Mouse (Mus musculus) olfactory bulb, adult 2 months (tissue): ENCODE measurements around the gene Isx. TPM values are rescaled to one million over a fixed set of nuclear protein-coding genes. Genes with fewer than 3 reads are reported as not detected.
A peak's percentile ranks its signal among the peaks of the same experiment; 100 is the strongest.

ENCODE experiments used
- H3K27ac ChIP-seq: fragments of 200-500 bp; 2 replicates; pipeline ENCODE4 v1.5.1; 2012; ENCODE audit warnings: low read depth, low read length; ENCODE audit not compliant: insufficient read depth
- H3K4me1 ChIP-seq: fragments of 200-500 bp; 2 replicates; pipeline ENCODE4 v1.6.1; 2012; ENCODE audit warnings: low read length; ENCODE audit not compliant: control insufficient read depth, insufficient read depth
- H3K4me3 ChIP-seq: fragments of 200-500 bp; 2 replicates; pipeline ENCODE4 v1.5.1; 2012; ENCODE audit warnings: mild to moderate bottlenecking, low read depth, low read length, moderate library complexity; ENCODE audit not compliant: insufficient read depth
- CTCF ChIP-seq: fragments of 200-500 bp; IDR thresholded peaks from 2 replicates; pipeline ENCODE4 v1.5.1; 2012; ENCODE audit warnings: low read depth, mild to moderate bottlenecking, low read length, moderate library complexity; ENCODE audit not compliant: insufficient read depth
- POLR2A ChIP-seq: fragments of 200-500 bp; IDR thresholded peaks from 2 replicates; pipeline ENCODE4 v1.6.1; 2012; ENCODE audit warnings: mild to moderate bottlenecking, low read depth, low read length, moderate library complexity; ENCODE audit not compliant: insufficient read depth
- WGBS: fragments of 180-500 bp; shearing (Covaris S2); methylation state at CpG from one replicate; pipeline ENCODE4 v1.1.7; 2018; 5-methylcytosine and 5-hydroxymethylcytosine counted together
- polyA plus RNA-seq: library from polyadenylated mRNA; stranded (reverse); fragments of >200 nt; gene quantifications from 2 replicates; pipeline ENCODE4 v1.2.4, GENCODE M21; 2012; ENCODE audit warnings: low replicate concordance; ENCODE audit not compliant: missing spikeins, insufficient read depth, insufficient read length

The Isx gene
- polyA plus RNA-seq = not detected in 2 replicates

- no peak within 1 kb of the TSS for H3K4me3 ChIP-seq
- H3K27ac ChIP-seq = no peak within 1 kb of the TSS
- no peak for TF ChIP-seq POLR2A
- no peak for TF ChIP-seq CTCF
- WGBS = 92% methylated on average over 3 of the region's 3 CpGs
- H3K4me1 ChIP-seq = no peaks in the 10 kb centered on the region; the same call in none of the 2 replicates
Measured at GRCm38 (mm10) chr8:74872940-74873339, at the start of gene Isx. TSS of gene Isx (plus strand) at chr8:74873173.

GRCm38 (mm10) chr8:74827689-74828088 lies 45.3 kb upstream of the Isx start:
- Histone ChIP-seq H3K4me3 (no peak overlapping the region), H3K4me1 (no peaks in the 10 kb centered on the region), H3K27ac (no peak overlapping the region; the same call in 1 of the 2 replicates)
- TF ChIP-seq CTCF (no peak), POLR2A (no peak)
- WGBS = 12% methylated on average over 3 of the region's 3 CpGs

GRCm38 (mm10) chr8:74831322-74831721 lies 41.7 kb upstream of the Isx start:
- Histone ChIP-seq H3K4me3 (no peak overlapping the region), H3K27ac (no peak overlapping the region), H3K4me1 (no peaks in the 10 kb centered on the region)
- TF ChIP-seq POLR2A (no peak), CTCF (no peak)
- WGBS = 82% methylated on average over 5 of the region's 5 CpGs

- Histone ChIP-seq H3K4me3 (no peak overlapping the region), H3K4me1 (no peaks in the 10 kb centered on the region), H3K27ac (no peak overlapping the region)
- TF ChIP-seq POLR2A (no peak), CTCF (no peak)
- 62% methylated on average over 1 of the region's 1 CpGs for WGBS
Measured at GRCm38 (mm10) chr8:74834246-74834645, 38.7 kb upstream of the Isx start.

GRCm38 (mm10) chr8:74847376-74848048 lies 25.5 kb upstream of the Isx start:
- WGBS = 18% methylated on average over 12 of the region's 12 CpGs
- peaks cover 4% of the 10 kb centered on the region; the same call in 1 of the 2 replicates for H3K4me1 ChIP-seq
- no peak overlapping the region for H3K4me3 ChIP-seq
- no peak overlapping the region for H3K27ac ChIP-seq
- TF ChIP-seq CTCF (peak; percentile 44; the same call in 1 of the 2 replicates), POLR2A (no peak)

GRCm38 (mm10) chr8:74848707-74849106 lies 24.3 kb upstream of the Isx start:
- WGBS = 98% methylated on average over 1 of the region's 1 CpGs
- TF ChIP-seq POLR2A (no peak), CTCF (no peak)

GRCm38 (mm10) chr8:74850971-74851370 lies 22.0 kb upstream of the Isx start:
- Histone ChIP-seq H3K4me1 (peaks cover 4% of the 10 kb centered on the region; the same call in 1 of the 2 replicates), H3K4me3 (no peak overlapping the region), H3K27ac (no peak overlapping the region)
- TF ChIP-seq CTCF (no peak), POLR2A (no peak)

More at GRCm38 (mm10) chr8:74848707-74849106, 24.3 kb upstream of the Isx start:
- no peak overlapping the region for H3K4me3 ChIP-seq
- no peak overlapping the region for H3K27ac ChIP-seq
- H3K4me1 ChIP-seq = peaks cover 4% of the 10 kb centered on the region; the same call in 1 of the 2 replicates

- WGBS = 78% methylated on average over 3 of the region's 3 CpGs
- TF ChIP-seq CTCF (no peak), POLR2A (no peak)
- Histone ChIP-seq H3K27ac (no peak overlapping the region), H3K4me1 (peaks cover 4% of the 10 kb centered on the region; the same call in 1 of the 2 replicates), H3K4me3 (no peak overlapping the region)
Measured at GRCm38 (mm10) chr8:74851837-74852236, 21.1 kb upstream of the Isx start.

- TF ChIP-seq CTCF = no peak
- Histone ChIP-seq H3K4me3 (no peak overlapping the region), H3K4me1 (no peaks in the 10 kb centered on the region), H3K27ac (no peak overlapping the region)
- 17% methylated on average over 5 of the region's 5 CpGs for WGBS
Measured at GRCm38 (mm10) chr8:74853488-74853887, 19.5 kb upstream of the Isx start.

- WGBS = 92% methylated on average over 4 of the region's 4 CpGs
- no peak overlapping the region for H3K27ac ChIP-seq
- no peak for TF ChIP-seq CTCF
- no peak for TF ChIP-seq POLR2A
- H3K4me1 ChIP-seq = no peaks in the 10 kb centered on the region
- no peak overlapping the region for H3K4me3 ChIP-seq
Measured at GRCm38 (mm10) chr8:74854786-74855185, 18.2 kb upstream of the Isx start.
